In genomic region chrX:12089027-12089340, GRCm38 (mm10) we compare ENCODE assay signal across 8 mouse cellular contexts.
A peak's percentile ranks its signal among the peaks of the same experiment; 100 is the strongest.
DNase-seq lines count a peak whose midpoint lies in the region; ATAC-seq and TF ChIP-seq lines count a peak whose summit lies in the region.

No protein-coding gene starts in this region.

- no peaks in the 10 kb centered on the region for H3K9me3 ChIP-seq in heart, embryonic 14.5 days (ENCODE audit: control insufficient read depth, low read length)
- H3K9me3 ChIP-seq in hindbrain, embryonic 11.5 days (ENCODE audit: control insufficient read depth, low read length) = no peaks in the 10 kb centered on the region
- H3K9me3 ChIP-seq in midbrain, embryonic 13.5 days = no peaks in the 10 kb centered on the region

- DNase-seq in heart, postnatal 10 days = no peak
- no peak for DNase-seq in hindbrain, embryonic 11.5 days (ENCODE audit: low spot score)
- DNase-seq in left cerebral cortex, postnatal 14 days (ENCODE audit: low spot score in 2 of 2) = no peak
- no peak for DNase-seq in right cerebral cortex, adult 18-20 months
- no peak for DNase-seq in urinary bladder, postnatal 4 days (ENCODE audit: low spot score in 2 of 2)

- H3K4me1 ChIP-seq in heart, embryonic 14.5 days (ENCODE audit: control insufficient read depth in 2 of 2, insufficient read depth in 2 of 2, low read length in 2 of 2) = peaks cover 29 to 36% of the 10 kb centered on the region in 2 experiments
- H3K4me1 ChIP-seq in bone marrow, adult 2 months (ENCODE audit: control insufficient read depth, insufficient read depth, low read length) = no peaks in the 10 kb centered on the region; the same call in 1 of the 2 replicates
- no peaks in the 10 kb centered on the region; the same call in 1 of the 2 replicates for H3K4me1 ChIP-seq in hindbrain, embryonic 11.5 days (replicated peaks; ENCODE audit: control insufficient read depth, insufficient read depth, low read length)
- H3K4me1 ChIP-seq in midbrain, embryonic 13.5 days (replicated peaks) = peaks cover 56% of the 10 kb centered on the region

- intact Hi-C loops in heart, postnatal 10 days (cut with DNase I) = loop anchor here (10.0 kb wide), 2 partner anchors 166 to 284 kb away; no protein-coding TSS in a partner anchor
- intact Hi-C loops in left cerebral cortex, postnatal 14 days (cut with DNase I) = loop anchor here (10.0 kb wide), 1 partner anchor 166 kb away; no protein-coding TSS in a partner anchor

- TF ChIP-seq CTCF in bone marrow, adult 2 months (IDR thresholded peaks at IDR 0.05; ENCODE audit: control insufficient read depth, insufficient read depth, low read length) = no peak

- H3K4me2 ChIP-seq in heart, embryonic 14.5 days (ENCODE audit: low read length) = peak overlapping the region; percentile 83
- peak overlapping the region; percentile 92 for H3K4me2 ChIP-seq in hindbrain, embryonic 11.5 days (replicated peaks; ENCODE audit: low read depth, low read length)
- peak overlapping the region; percentile 82 for H3K4me2 ChIP-seq in midbrain, embryonic 13.5 days (replicated peaks)

- WGBS in heart, embryonic 14.5 days = 7% methylated on average over 10 of the region's 13 CpGs
- WGBS in bone marrow, adult 2 months = 8% methylated on average over 13 of the region's 13 CpGs
- WGBS in hindbrain, embryonic 11.5 days = 3% methylated on average over 13 of the region's 13 CpGs
- 2% methylated on average over 13 of the region's 13 CpGs for WGBS in midbrain, embryonic 13.5 days

- peaks cover 59% of the 10 kb centered on the region for H3K27me3 ChIP-seq in heart, embryonic 14.5 days (ENCODE audit: control insufficient read depth, insufficient read depth, low read length)
- peaks cover 71% of the 10 kb centered on the region for H3K27me3 ChIP-seq in hindbrain, embryonic 11.5 days (ENCODE audit: control insufficient read depth, insufficient read depth, low read length)
- H3K27me3 ChIP-seq in midbrain, embryonic 13.5 days = peaks cover 85% of the 10 kb centered on the region

- peak overlapping the region; percentile 50 to 59 for H3K4me3 ChIP-seq in heart, embryonic 14.5 days (ENCODE audit: control insufficient read depth in 1 of 2, insufficient read depth in 1 of 2, low read depth in 1 of 2, low read length in 2 of 2)
- peak overlapping the region; percentile 11 for H3K4me3 ChIP-seq in bone marrow, adult 2 months (replicated peaks; ENCODE audit: control insufficient read depth, low read depth, low read length)
- peak overlapping the region; percentile 43; the same call in 1 of the 2 replicates for H3K4me3 ChIP-seq in hindbrain, embryonic 11.5 days (ENCODE audit: low read depth, low read length)
- H3K4me3 ChIP-seq in midbrain, embryonic 13.5 days (replicated peaks) = peak overlapping the region; percentile 46

- no peak for ATAC-seq in heart, embryonic 14.5 days (ENCODE audit: insufficient number of reproducible peaks, insufficient read depth, low FRiP score, low read depth)
- ATAC-seq in hindbrain, embryonic 11.5 days (ENCODE audit: low FRiP score) = no peak
- no peak for ATAC-seq in midbrain, embryonic 13.5 days

- H3K27ac ChIP-seq in heart, embryonic 14.5 days (replicated peaks in 1 of 2; ENCODE audit: control insufficient read depth in 1 of 2, insufficient read depth in 1 of 2, low read depth in 2 of 2, low read length in 2 of 2) = peak overlapping the region; percentile 94 to 95
- peak overlapping the region; percentile 95 for H3K27ac ChIP-seq in bone marrow, adult 2 months (ENCODE audit: control insufficient read depth, insufficient read depth, low read depth, low read length, poor library complexity)
- H3K27ac ChIP-seq in hindbrain, embryonic 11.5 days (ENCODE audit: low read depth, low read length) = peak overlapping the region; percentile 94
- H3K27ac ChIP-seq in midbrain, embryonic 13.5 days = peak overlapping the region; percentile 95

- peak overlapping the region; percentile 80 for H3K9ac ChIP-seq in heart, embryonic 14.5 days (ENCODE audit: low read length)
- H3K9ac ChIP-seq in hindbrain, embryonic 11.5 days (ENCODE audit: low read depth, low read length) = no peak overlapping the region; the same call in 1 of the 2 replicates
- peak overlapping the region; percentile 75 for H3K9ac ChIP-seq in midbrain, embryonic 13.5 days (replicated peaks)

- H3K36me3 ChIP-seq in heart, embryonic 14.5 days (ENCODE audit: control insufficient read depth, insufficient read depth, low read length) = no peaks in the 10 kb centered on the region
- H3K36me3 ChIP-seq in hindbrain, embryonic 11.5 days (ENCODE audit: control insufficient read depth, insufficient read depth, low read length) = no peaks in the 10 kb centered on the region
- H3K36me3 ChIP-seq in midbrain, embryonic 13.5 days = no peaks in the 10 kb centered on the region

- TF ChIP-seq POLR2A in bone marrow, adult 2 months (IDR thresholded peaks at IDR 0.05; ENCODE audit: borderline replicate concordance, control insufficient read depth, low read depth, low read length) = no peak
